Mouse (Mus musculus) neural tube, embryonic 15.5 days (tissue): Measurements from ENCODE around the gene Ugt1a8. TPM values are rescaled to one million over a fixed set of nuclear protein-coding genes. Genes with fewer than 3 reads are reported as not detected.
A peak's percentile ranks its signal among the peaks of the same experiment; 100 is the strongest.

ENCODE experiments used
- ATAC-seq: fragments of 200-750 bp; cut with Nextera tagmentation; 2 replicates; pipeline ENCODE4 v1.8.0; 2017; ENCODE audit warnings: mild to moderate bottlenecking, moderate TSS enrichment, moderate library complexity; ENCODE audit not compliant: low FRiP score
- H3K27ac ChIP-seq: fragments of 300-500 bp; sonication (generic); replicated peaks from 2 replicates; pipeline ENCODE4 v1.5.1; 2015; ENCODE audit warnings: mild to moderate bottlenecking, inconsistent platforms
- H3K27me3 ChIP-seq: fragments of 300-500 bp; sonication (generic); replicated peaks from 2 replicates; pipeline ENCODE4 v1.6.1; 2015; ENCODE audit warnings: inconsistent platforms
- H3K36me3 ChIP-seq: fragments of 300-500 bp; sonication (generic); 2 replicates; pipeline ENCODE4 v1.6.1; 2015; ENCODE audit warnings: inconsistent platforms
- H3K4me1 ChIP-seq: fragments of 300-500 bp; sonication (generic); 2 replicates; pipeline ENCODE4 v1.6.1; 2015; ENCODE audit warnings: inconsistent platforms
- H3K4me2 ChIP-seq: fragments of 300-500 bp; sonication (generic); 2 replicates; pipeline ENCODE4 v1.6.1; 2015; ENCODE audit warnings: inconsistent platforms, mild to moderate bottlenecking, moderate library complexity
- H3K4me3 ChIP-seq: fragments of 300-500 bp; sonication (generic); replicated peaks from 2 replicates; pipeline ENCODE4 v1.5.1; 2015; ENCODE audit warnings: mild to moderate bottlenecking, inconsistent platforms
- H3K9ac ChIP-seq: fragments of 300-500 bp; sonication (generic); replicated peaks from 2 replicates; pipeline ENCODE4 v1.6.1; 2015; ENCODE audit warnings: mild to moderate bottlenecking, inconsistent platforms
- H3K9me3 ChIP-seq: fragments of 300-500 bp; sonication (generic); replicated peaks from 2 replicates; pipeline ENCODE4 v1.6.1; 2016; ENCODE audit warnings: inconsistent platforms
- WGBS: fragments of 180-500 bp; shearing (Covaris S2); methylation state at CpG from one replicate; pipeline ENCODE4 v1.1.7; 2015; ENCODE audit warnings: mixed read lengths; 5-methylcytosine and 5-hydroxymethylcytosine counted together
- polyA plus RNA-seq: library from polyadenylated mRNA; unstranded; fragments of >200 nt; fragmentation: Nextera tagmentation; extraction: Ambion mirVana; gene quantifications from 2 replicates; pipeline ENCODE4 v1.2.1, GENCODE M21; 2015

The Ugt1a8 gene
- polyA plus RNA-seq, 1 experiment from 2014 or later = not detected

GRCm38 (mm10) chr1:88258881-88259642 is 171.4 kb downstream of the Ugt1a8 start:
- H3K4me1 ChIP-seq = peaks cover 6% of the 10 kb centered on the region
- 79% methylated on average over 8 of the region's 8 CpGs for WGBS
- no peak overlapping the region for H3K4me3 ChIP-seq
- peaks cover 19% of the 10 kb centered on the region for H3K9me3 ChIP-seq
- ATAC-seq = no peak
- H3K36me3 ChIP-seq = peaks cover 40% of the 10 kb centered on the region
- H3K4me2 ChIP-seq = no peak overlapping the region
- H3K9ac ChIP-seq = no peak overlapping the region
- no peaks in the 10 kb centered on the region for H3K27me3 ChIP-seq
- H3K27ac ChIP-seq = no peak overlapping the region

GRCm38 (mm10) chr1:88259643-88260024 is 172.0 kb downstream of the Ugt1a8 start:
- no peaks in the 10 kb centered on the region for H3K27me3 ChIP-seq
- no peak overlapping the region for H3K4me2 ChIP-seq
- H3K36me3 ChIP-seq = peaks cover 45% of the 10 kb centered on the region
- H3K4me1 ChIP-seq = peaks cover 6% of the 10 kb centered on the region
- ATAC-seq = peak; percentile 4; the same call in 1 of the 2 replicates
- H3K9ac ChIP-seq = no peak overlapping the region
- WGBS = 84% methylated on average over 4 of the region's 4 CpGs
- no peak overlapping the region for H3K27ac ChIP-seq
- H3K4me3 ChIP-seq = no peak overlapping the region
- peaks cover 15% of the 10 kb centered on the region for H3K9me3 ChIP-seq

GRCm38 (mm10) chr1:88260114-88260513 is 172.5 kb downstream of the Ugt1a8 start:
- no peaks in the 10 kb centered on the region for H3K27me3 ChIP-seq
- no peak overlapping the region for H3K4me3 ChIP-seq
- no peak overlapping the region for H3K9ac ChIP-seq
- peaks cover 6% of the 10 kb centered on the region for H3K4me1 ChIP-seq
- H3K36me3 ChIP-seq = peaks cover 50% of the 10 kb centered on the region
- 85% methylated on average over 6 of the region's 6 CpGs for WGBS
- ATAC-seq = peak; percentile 8; the same call in 1 of the 2 replicates
- no peak overlapping the region for H3K4me2 ChIP-seq
- H3K9me3 ChIP-seq = peaks cover 11% of the 10 kb centered on the region
- H3K27ac ChIP-seq = no peak overlapping the region

- WGBS = 86% methylated on average over 10 of the region's 10 CpGs
- H3K36me3 ChIP-seq = peaks cover 57% of the 10 kb centered on the region
Measured at GRCm38 (mm10) chr1:88260604-88261377, 173.2 kb downstream of the Ugt1a8 start.

GRCm38 (mm10) chr1:88261706-88262105 is 174.1 kb downstream of the Ugt1a8 start:
- Histone ChIP-seq H3K9ac (no peak overlapping the region), H3K4me3 (no peak overlapping the region), H3K27ac (no peak overlapping the region), H3K27me3 (no peaks in the 10 kb centered on the region), H3K36me3 (peaks cover 66% of the 10 kb centered on the region), H3K4me2 (no peak overlapping the region), H3K9me3 (no peaks in the 10 kb centered on the region), H3K4me1 (peaks cover 6% of the 10 kb centered on the region)
- WGBS = 86% methylated on average over 7 of the region's 7 CpGs
- no peak for ATAC-seq

More at GRCm38 (mm10) chr1:88260604-88261377, 173.2 kb downstream of the Ugt1a8 start:
- Histone ChIP-seq H3K27me3 (no peaks in the 10 kb centered on the region), H3K4me3 (no peak overlapping the region), H3K9me3 (peaks cover 4% of the 10 kb centered on the region), H3K4me1 (peaks cover 6% of the 10 kb centered on the region), H3K4me2 (no peak overlapping the region), H3K9ac (no peak overlapping the region), H3K27ac (no peak overlapping the region)
- ATAC-seq = no peak

GRCm38 (mm10) chr1:88262255-88262654 is 174.6 kb downstream of the Ugt1a8 start:
- no peak overlapping the region for H3K9ac ChIP-seq
- no peak overlapping the region for H3K27ac ChIP-seq
- H3K36me3 ChIP-seq = peaks cover 72% of the 10 kb centered on the region
- WGBS = 77% methylated on average over 4 of the region's 4 CpGs
- H3K27me3 ChIP-seq = no peaks in the 10 kb centered on the region
- H3K4me3 ChIP-seq = no peak overlapping the region
- H3K9me3 ChIP-seq = no peaks in the 10 kb centered on the region
- H3K4me1 ChIP-seq = peaks cover 6% of the 10 kb centered on the region
- no peak for ATAC-seq
- H3K4me2 ChIP-seq = no peak overlapping the region

GRCm38 (mm10) chr1:88262961-88263360 is 175.3 kb downstream of the Ugt1a8 start:
- WGBS = 75% methylated on average over 6 of the region's 6 CpGs
- H3K4me1 ChIP-seq = peaks cover 6% of the 10 kb centered on the region
- no peak overlapping the region for H3K4me3 ChIP-seq
- no peaks in the 10 kb centered on the region for H3K9me3 ChIP-seq
- no peak overlapping the region for H3K9ac ChIP-seq
- H3K36me3 ChIP-seq = peaks cover 79% of the 10 kb centered on the region
- no peak for ATAC-seq
- no peak overlapping the region for H3K27ac ChIP-seq
- H3K4me2 ChIP-seq = no peak overlapping the region
- H3K27me3 ChIP-seq = no peaks in the 10 kb centered on the region

GRCm38 (mm10) chr1:88263778-88264177 is 176.2 kb downstream of the Ugt1a8 start:
- Histone ChIP-seq H3K36me3 (peaks cover 87% of the 10 kb centered on the region), H3K9me3 (no peaks in the 10 kb centered on the region), H3K4me3 (no peak overlapping the region), H3K27me3 (no peaks in the 10 kb centered on the region), H3K4me1 (peaks cover 6% of the 10 kb centered on the region), H3K9ac (no peak overlapping the region), H3K27ac (no peak overlapping the region), H3K4me2 (no peak overlapping the region)
- no peak for ATAC-seq
- 92% methylated on average over 5 of the region's 5 CpGs for WGBS

- no peak for ATAC-seq
- Histone ChIP-seq H3K9ac (no peak overlapping the region), H3K36me3 (peaks cover 93% of the 10 kb centered on the region), H3K4me1 (peaks cover 4% of the 10 kb centered on the region), H3K4me2 (no peak overlapping the region), H3K27ac (no peak overlapping the region), H3K27me3 (no peaks in the 10 kb centered on the region), H3K9me3 (no peaks in the 10 kb centered on the region), H3K4me3 (no peak overlapping the region)
- WGBS = 93% methylated on average over 7 of the region's 7 CpGs
Measured at GRCm38 (mm10) chr1:88264237-88264868, 176.7 kb downstream of the Ugt1a8 start.

GRCm38 (mm10) chr1:88264869-88265240 is 177.2 kb downstream of the Ugt1a8 start:
- no peak overlapping the region for H3K4me3 ChIP-seq
- no peak overlapping the region for H3K9ac ChIP-seq
- H3K36me3 ChIP-seq = peaks cover 97% of the 10 kb centered on the region
- no peaks in the 10 kb centered on the region; the same call in 1 of the 2 replicates for H3K4me1 ChIP-seq
- no peaks in the 10 kb centered on the region for H3K9me3 ChIP-seq
- H3K27ac ChIP-seq = no peak overlapping the region
- no peak overlapping the region for H3K4me2 ChIP-seq
- 79% methylated on average over 4 of the region's 4 CpGs for WGBS
- H3K27me3 ChIP-seq = no peaks in the 10 kb centered on the region
- no peak for ATAC-seq

- Histone ChIP-seq H3K9me3 (no peaks in the 10 kb centered on the region), H3K4me1 (no peaks in the 10 kb centered on the region; the same call in 1 of the 2 replicates), H3K27me3 (no peaks in the 10 kb centered on the region), H3K4me2 (no peak overlapping the region), H3K27ac (no peak overlapping the region), H3K4me3 (no peak overlapping the region), H3K36me3 (peaks cover 89% of the 10 kb centered on the region), H3K9ac (no peak overlapping the region)
- ATAC-seq = no peak
- 89% methylated on average over 13 of the region's 13 CpGs for WGBS
Measured at GRCm38 (mm10) chr1:88266123-88266522, 178.5 kb downstream of the Ugt1a8 start.
